22 mouse cellular contexts compared by ENCODE assay signal in the genomic region with DNA sequence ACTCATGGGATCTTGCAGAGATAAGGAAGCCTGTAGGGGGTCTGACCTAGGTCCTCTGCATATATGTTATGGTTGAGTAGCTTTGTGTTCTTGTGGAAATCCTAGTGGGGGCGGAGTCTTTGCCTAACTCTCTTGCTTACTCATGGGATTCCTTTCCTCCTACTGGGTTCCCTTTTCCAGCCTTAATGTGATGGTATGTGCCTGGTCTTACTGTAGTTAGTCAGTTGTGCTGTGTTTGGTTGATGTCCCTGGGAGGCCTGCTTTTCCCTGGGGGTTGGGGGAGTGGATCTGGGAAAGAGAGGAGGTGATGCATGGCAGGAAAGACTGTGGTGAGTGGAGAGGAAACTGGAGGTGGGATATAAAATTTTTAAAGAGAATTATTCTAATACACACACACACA. TPM values are rescaled to one million over a fixed set of nuclear protein-coding genes. Genes with fewer than 3 reads are reported as not detected.
DNase-seq lines count a peak whose midpoint lies in the region; ATAC-seq and TF ChIP-seq lines count a peak whose summit lies in the region.
"Had no signal": no experiment of that assay in that cellular context is flagged by ENCODE, and none has a peak within 500 bp of the region (broad histone marks: within the 10 kb centered on the region; RNA-seq: fewer than 3 reads in every experiment).

No protein-coding gene starts in this region.

- 0 out of 2 replicates have a peak, but pooled peaks have one; percentile 22 for ATAC-seq in stomach, postnatal 0 days (ENCODE audit: low FRiP score, low TSS enrichment)
- ATAC-seq: forebrain, embryonic 15.5 days had no signal

- no peaks in the 10 kb centered on the region for H3K9me3 ChIP-seq in stomach, postnatal 0 days (ENCODE audit: control insufficient read depth, low read length)
- H3K9me3 ChIP-seq: embryonic facial prominence, embryonic 10.5 days; forebrain, embryonic 15.5 days; G1E; heart, embryonic 13.5 days; hindbrain, embryonic 15.5 days had no signal

- peak; percentile 88 for DNase-seq in 3T3-L1 (ENCODE audit: low read depth, low spot score)
- DNase-seq in Muller cell, postnatal 12 days (ENCODE audit: inconsistent ontology term): peak; percentile 52
- no peak for DNase-seq in stomach, postnatal 0 days (ENCODE audit: low spot score)
- no peak for DNase-seq in left cerebral cortex, postnatal 10 days (ENCODE audit: extremely low spot score in 1 of 2, low spot score in 2 of 2)
- DNase-seq in spleen, postnatal 4 days (ENCODE audit: low spot score in 2 of 2): no peak
- DNase-seq: adrenal gland, adult 8-10 months; cerebellum, adult 2 months; cerebellum, postnatal 10 days; gastrocnemius, postnatal 36 days; heart, adult 11 months; heart, postnatal 36 days had no signal

- H3K36me3 ChIP-seq in stomach, postnatal 0 days (ENCODE audit: control insufficient read depth, insufficient read depth, low read length): no peaks in the 10 kb centered on the region
- H3K36me3 ChIP-seq: embryonic facial prominence, embryonic 10.5 days; forebrain, embryonic 15.5 days; G1E; heart, embryonic 13.5 days; hindbrain, embryonic 15.5 days had no signal

- no peak for TF ChIP-seq CTCF in bone marrow macrophage, adult 2 months (IDR thresholded peaks at IDR 0.05; ENCODE audit: low read depth, low read length)
- no peak for TF ChIP-seq CTCF in stomach, postnatal 0 days (IDR thresholded peaks at IDR 0.05; ENCODE audit: low read depth)

- TF ChIP-seq POLR2A in bone marrow macrophage, adult 2 months (IDR thresholded peaks at IDR 0.05; ENCODE audit: borderline replicate concordance, low read depth, low read length): no peak

- TF ChIP-seq EP300 in stomach, postnatal 0 days (optimal IDR thresholded peaks at IDR 0.05): no peak

- peak overlapping the region; percentile 92 for H3K27ac ChIP-seq in bone marrow macrophage, adult 2 months (ENCODE audit: insufficient read depth, low read depth, low read length)
- H3K27ac ChIP-seq in stomach, postnatal 0 days (replicated peaks): no peak overlapping the region
- H3K27ac ChIP-seq: embryonic facial prominence, embryonic 10.5 days; forebrain, embryonic 15.5 days; heart, embryonic 13.5 days; hindbrain, embryonic 15.5 days had no signal

- no peaks in the 10 kb centered on the region for H3K27me3 ChIP-seq in stomach, postnatal 0 days (ENCODE audit: control insufficient read depth, insufficient read depth, low read length)
- H3K27me3 ChIP-seq: forebrain, embryonic 15.5 days; heart, embryonic 13.5 days; hindbrain, embryonic 15.5 days had no signal

- intact Hi-C loops in left cerebral cortex, postnatal 10 days (cut with DNase I): no loop called here

- H3K4me3 ChIP-seq in bone marrow macrophage, adult 2 months (ENCODE audit: insufficient read depth, low read length): no peak overlapping the region
- no peak overlapping the region for H3K4me3 ChIP-seq in stomach, postnatal 0 days (ENCODE audit: low read depth, low read length)
- H3K4me3 ChIP-seq: embryonic facial prominence, embryonic 10.5 days; erythroblast, embryonic 14.5 days; forebrain, embryonic 15.5 days; heart, embryonic 13.5 days; hindbrain, embryonic 15.5 days had no signal

- 90% methylated on average over 1 of the region's 1 CpGs for whole genome bisulfite sequencing in stomach, postnatal 0 days

- H3K4me2 ChIP-seq in stomach, postnatal 0 days (replicated peaks; ENCODE audit: low read depth): no peak overlapping the region
- H3K4me2 ChIP-seq: forebrain, embryonic 15.5 days; heart, embryonic 13.5 days; hindbrain, embryonic 15.5 days had no signal

- H3K4me1 ChIP-seq in bone marrow macrophage, adult 2 months (ENCODE audit: control insufficient read depth, insufficient read depth, low read length): peaks cover 49% of the 10 kb centered on the region
- peaks cover 3% of the 10 kb centered on the region; the same call in 1 of the 2 replicates for H3K4me1 ChIP-seq in stomach, postnatal 0 days (replicated peaks; ENCODE audit: control insufficient read depth, insufficient read depth)
- H3K4me1 ChIP-seq: forebrain, embryonic 15.5 days had no signal

- no peak overlapping the region for H3K9ac ChIP-seq in stomach, postnatal 0 days (ENCODE audit: low read length)
- H3K9ac ChIP-seq: forebrain, embryonic 15.5 days; heart, embryonic 13.5 days; hindbrain, embryonic 15.5 days had no signal

RNA-seq across cellular contexts. Expression of a gene that starts 6.0 kb away (rescaled TPM):
- polyA plus RNA-seq in bone marrow macrophage, adult 2 months (2012; ENCODE audit: insufficient read depth, insufficient read length, missing spikeins): 28.3 and 30.3 TPM in 2 replicates
- polyA plus RNA-seq in stomach, postnatal 0 days (2015; fragmentation: Nextera tagmentation; extraction: Ambion mirVana): 13.0 and 13.1 TPM in 2 replicates
- 10 to 100 TPM; 16.9 to 18.2 TPM for total RNA-seq in left cerebral cortex, postnatal 10 days (2021)
- polyA plus RNA-seq: erythroblast, embryonic 14.5 days; G1E had no signal

RNA-seq across cellular contexts. Expression of a gene that starts 32.2 kb away (rescaled TPM):
- not detected in 2 replicates for polyA plus RNA-seq in bone marrow macrophage, adult 2 months (2012; ENCODE audit: insufficient read depth, insufficient read length, missing spikeins)
- polyA plus RNA-seq in stomach, postnatal 0 days (2015; fragmentation: Nextera tagmentation; extraction: Ambion mirVana): 16.3 and 17.4 TPM in 2 replicates
- total RNA-seq in left cerebral cortex, postnatal 10 days (2021): under 1 TPM in 1 of 2 experiments, not detected in 1; 0.24 TPM
- total RNA-seq: adrenal gland, adult 8-10 months; gastrocnemius, adult 8-10 months; gastrocnemius, postnatal 36 days; heart, postnatal 36 days had no signal
- polyA plus RNA-seq: erythroblast, embryonic 14.5 days; forebrain, embryonic 11.5 days; forebrain, embryonic 15.5 days; G1E; heart, postnatal 0 days; hindbrain, embryonic 11.5 days; hindbrain, embryonic 15.5 days had no signal

RNA-seq across cellular contexts. Expression of a gene that starts 57.3 kb away (rescaled TPM):
- 22.4 and 25.9 TPM in 2 replicates for polyA plus RNA-seq in bone marrow macrophage, adult 2 months (2012; ENCODE audit: insufficient read depth, insufficient read length, missing spikeins)
- 3,095 and 3,545 TPM in 2 replicates for polyA plus RNA-seq in stomach, postnatal 0 days (2015; fragmentation: Nextera tagmentation; extraction: Ambion mirVana)
- 10 to 100 TPM; 17.0 to 17.1 TPM for total RNA-seq in left cerebral cortex, postnatal 10 days (2021)
- total RNA-seq: G1E had no signal
- polyA plus RNA-seq: erythroblast, embryonic 14.5 days; G1E had no signal

Comparison
In these comparisons a context has a peak if more than half of its experiments do, and no peak if none do; other contexts are left out.
1. DNase-seq: peak in 3T3-L1 (single experiment) and Muller cell, postnatal 12 days (single experiment); none in stomach, postnatal 0 days (single experiment), left cerebral cortex, postnatal 10 days (0 of 2) and spleen, postnatal 4 days (0 of 2).
2. RNA of a gene that starts 32.2 kb away (polyA plus RNA-seq): 16.3 to 17.4 TPM in stomach, postnatal 0 days; not detected in bone marrow macrophage, adult 2 months; every median in the first group is over 10 times any median in the second.
3. RNA of a gene that starts 57.3 kb away (polyA plus RNA-seq): 3,095 to 3,545 TPM in stomach, postnatal 0 days; 22.4 to 25.9 TPM in bone marrow macrophage, adult 2 months; every median in the first group is over 100 times any median in the second.